Mouse (Mus musculus) intestine, embryonic 16.5 days (tissue): ENCODE measurements around the gene Zfpm1. TPM values are rescaled to one million over a fixed set of nuclear protein-coding genes. Genes with fewer than 3 reads are reported as not detected.

Experiments used
- ATAC-seq: fragments of 200-750 bp; cut with Nextera tagmentation; 2 replicates; pipeline ENCODE4 v1.8.0; 2017; ENCODE audit warnings: moderate TSS enrichment, moderate library complexity
- H3K27ac ChIP-seq: fragments of 300-500 bp; sonication (generic); 2 replicates; pipeline ENCODE4 v1.5.1; 2014; ENCODE audit warnings: mild to moderate bottlenecking, low read length
- H3K27me3 ChIP-seq: fragments of 300-500 bp; sonication (generic); replicated peaks from 2 replicates; pipeline ENCODE4 v1.6.1; 2014; ENCODE audit warnings: low read length, control low read depth, mixed read lengths; ENCODE audit not compliant: control insufficient read depth, insufficient read depth
- H3K36me3 ChIP-seq: fragments of 300-500 bp; sonication (generic); 2 replicates; pipeline ENCODE4 v1.6.1; 2014; ENCODE audit warnings: low read length, control low read depth; ENCODE audit not compliant: control insufficient read depth, insufficient read depth
- H3K4me1 ChIP-seq: fragments of 300-500 bp; sonication (generic); 2 replicates; pipeline ENCODE4 v1.6.1; 2014; ENCODE audit warnings: low read length, control low read depth, mixed read lengths; ENCODE audit not compliant: control insufficient read depth, insufficient read depth
- H3K4me2 ChIP-seq: fragments of 300-500 bp; sonication (generic); 2 replicates; pipeline ENCODE4 v1.6.1; 2014; ENCODE audit warnings: low read depth, low read length, control low read depth
- H3K4me3 ChIP-seq: fragments of 300-500 bp; sonication (generic); 2 replicates; pipeline ENCODE4 v1.5.1; 2014; ENCODE audit warnings: mild to moderate bottlenecking, low read length
- H3K9ac ChIP-seq: fragments of 300-500 bp; sonication (generic); 2 replicates; pipeline ENCODE4 v1.6.1; 2014; ENCODE audit warnings: low read depth, low read length
- H3K9me3 ChIP-seq: fragments of 300-500 bp; sonication (generic); 2 replicates; pipeline ENCODE4 v1.6.1; 2016; ENCODE audit warnings: low read length, control low read depth; ENCODE audit not compliant: control insufficient read depth
- whole genome bisulfite sequencing: fragments of 180-500 bp; shearing (Covaris S2); extraction: QIAGEN DNeasy Blood & Tissue Kit; methylation state at CpG from one replicate; pipeline ENCODE4 v1.1.7; 2014; 5-methylcytosine and 5-hydroxymethylcytosine counted together
- polyA plus RNA-seq: library from polyadenylated mRNA; unstranded; fragments of >200 nt; fragmentation: Nextera tagmentation; extraction: Ambion mirVana; gene quantifications from 2 replicates; pipeline ENCODE4 v1.2.1, GENCODE M21; 2015

Gene Zfpm1
- polyA plus RNA-seq, 1 experiment from 2014 or later: 2.6 TPM

DNA sequence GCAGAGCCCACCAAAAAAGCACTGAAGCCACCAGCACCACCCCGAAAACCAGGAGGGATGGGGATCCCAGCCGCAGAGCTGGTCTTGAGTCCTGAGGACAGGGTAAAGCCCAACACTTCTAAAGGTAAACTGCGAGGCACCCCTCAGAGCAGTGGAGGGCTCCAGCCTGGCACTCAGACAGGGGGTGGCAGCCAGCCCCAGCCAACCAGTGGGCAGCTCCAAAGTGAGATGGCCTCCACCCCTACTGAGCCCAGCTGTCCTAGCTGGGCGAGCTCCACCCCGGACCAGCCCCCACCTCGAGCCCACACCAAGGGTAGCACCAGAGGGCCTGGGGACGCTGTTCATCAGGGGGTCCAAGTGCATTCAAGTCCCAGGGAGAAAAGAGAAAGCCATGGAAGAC is 11.4 kb upstream of the Zfpm1 start:
- H3K27ac ChIP-seq: no peak overlapping the region
- H3K4me3 ChIP-seq: no peak overlapping the region
- H3K27me3 ChIP-seq: 0 out of 2 replicates have a peak, but pooled peaks cover 3% of the 10 kb centered on the region
- H3K4me1 ChIP-seq: peaks cover 16% of the 10 kb centered on the region
- no peak for ATAC-seq
- H3K9ac ChIP-seq: no peak overlapping the region
- WGBS: 76% methylated on average over 7 of the region's 7 CpGs
- no peaks in the 10 kb centered on the region for H3K9me3 ChIP-seq
- H3K36me3 ChIP-seq: no peaks in the 10 kb centered on the region
- no peak overlapping the region for H3K4me2 ChIP-seq

DNA sequence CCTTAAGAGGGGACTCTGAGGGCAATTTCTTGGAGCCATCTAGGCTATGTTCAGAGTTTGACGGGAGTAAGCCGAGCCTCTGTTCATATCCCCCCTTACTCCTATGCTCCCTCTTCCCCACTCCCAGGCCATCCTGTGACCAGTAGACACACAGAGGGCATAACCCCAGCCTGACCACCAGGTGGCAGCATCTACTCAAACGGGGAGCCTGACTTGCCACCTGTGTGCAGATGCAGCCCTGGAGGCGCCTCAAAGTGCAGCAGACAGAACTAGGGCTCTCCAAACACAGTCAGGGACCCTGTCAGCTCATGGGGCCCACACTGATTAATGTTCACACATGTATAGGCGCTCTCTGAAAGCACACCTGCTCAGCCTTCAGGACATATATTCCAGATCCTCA is 8.8 kb upstream of the Zfpm1 start:
- no peak overlapping the region for H3K27ac ChIP-seq
- no peak overlapping the region for H3K4me2 ChIP-seq
- ATAC-seq: peak; percentile 74
- no peak overlapping the region for H3K4me3 ChIP-seq
- peak overlapping the region; percentile 24; the same call in 1 of the 2 replicates for H3K9ac ChIP-seq
- WGBS: 8% methylated on average over 5 of the region's 5 CpGs
- H3K27me3 ChIP-seq: 0 out of 2 replicates have a peak, but pooled peaks cover 3% of the 10 kb centered on the region
- H3K4me1 ChIP-seq: peaks cover 16% of the 10 kb centered on the region
- no peaks in the 10 kb centered on the region for H3K9me3 ChIP-seq
- H3K36me3 ChIP-seq: no peaks in the 10 kb centered on the region

DNA sequence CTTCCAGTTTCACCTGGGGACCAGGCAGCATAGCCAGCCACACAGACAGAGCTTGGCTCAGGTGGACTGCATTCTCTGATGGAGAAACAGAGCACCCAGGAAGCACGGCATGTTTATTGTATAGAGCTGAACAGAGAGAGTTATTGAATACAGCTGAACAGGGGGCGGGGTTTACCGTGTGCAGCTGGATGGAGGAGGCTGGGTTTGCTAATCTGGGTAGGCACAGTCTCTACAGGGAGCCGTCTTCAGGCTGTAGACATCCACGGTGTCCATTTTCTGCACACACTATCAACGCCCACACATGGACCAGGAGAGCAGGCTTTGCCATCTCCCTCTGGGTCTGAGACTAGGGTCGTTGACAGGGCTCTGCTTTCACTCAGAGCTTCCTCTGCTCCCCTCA is 8.1 kb upstream of the Zfpm1 start:
- ATAC-seq: peak; percentile 20; the same call in 1 of the 2 replicates
- peak overlapping the region; percentile 24; the same call in 1 of the 2 replicates for H3K9ac ChIP-seq
- H3K9me3 ChIP-seq: no peaks in the 10 kb centered on the region
- H3K4me1 ChIP-seq: peaks cover 15% of the 10 kb centered on the region
- no peaks in the 10 kb centered on the region for H3K36me3 ChIP-seq
- no peak overlapping the region for H3K4me2 ChIP-seq
- H3K4me3 ChIP-seq: no peak overlapping the region
- no peaks in the 10 kb centered on the region for H3K27me3 ChIP-seq
- WGBS: 22% methylated on average over 7 of the region's 7 CpGs
- H3K27ac ChIP-seq: no peak overlapping the region; the same call in 1 of the 2 replicates

DNA sequence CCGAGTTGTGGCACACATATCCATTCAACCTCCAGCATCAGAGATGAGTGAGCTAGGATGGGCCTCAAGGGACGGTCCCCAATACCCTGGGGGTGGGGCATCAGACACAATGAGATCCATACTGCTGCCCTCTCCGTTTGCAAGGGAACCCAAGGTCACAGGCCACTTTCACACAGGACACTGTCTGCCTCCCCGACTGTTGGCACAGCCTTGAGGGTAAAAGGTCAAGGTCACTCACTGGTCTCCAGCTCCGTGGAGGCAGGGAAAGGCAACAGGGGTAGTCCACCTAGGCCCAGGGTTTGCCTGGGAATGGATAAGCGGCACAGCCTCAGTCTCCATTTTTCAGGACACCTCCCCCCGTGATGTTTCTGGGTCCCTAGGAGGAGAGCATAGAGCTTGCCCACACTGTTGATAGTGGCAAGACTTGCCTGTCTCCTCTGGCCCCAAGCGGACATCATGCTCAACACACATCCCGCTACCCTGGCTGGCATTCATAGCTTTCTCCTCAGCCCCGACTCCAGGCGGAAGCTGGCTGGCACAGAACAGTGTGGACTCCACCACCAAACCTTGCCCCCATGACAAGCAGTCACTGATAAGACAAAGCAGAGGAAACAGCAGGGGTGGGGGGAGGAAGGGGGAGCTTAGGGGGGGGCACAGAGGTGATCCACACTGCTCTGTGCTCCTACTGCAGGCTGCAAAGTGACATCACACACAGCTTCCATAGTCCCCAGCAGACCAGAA is 7.1 kb upstream of the Zfpm1 start:
- H3K9me3 ChIP-seq: no peaks in the 10 kb centered on the region
- ATAC-seq: no peak
- peaks cover 11% of the 10 kb centered on the region for H3K4me1 ChIP-seq
- no peak overlapping the region for H3K9ac ChIP-seq
- no peak overlapping the region for H3K27ac ChIP-seq
- no peak overlapping the region for H3K4me2 ChIP-seq
- 74% methylated on average over 11 of the region's 11 CpGs for WGBS
- H3K4me3 ChIP-seq: no peak overlapping the region
- H3K36me3 ChIP-seq: no peaks in the 10 kb centered on the region
- no peaks in the 10 kb centered on the region for H3K27me3 ChIP-seq

DNA sequence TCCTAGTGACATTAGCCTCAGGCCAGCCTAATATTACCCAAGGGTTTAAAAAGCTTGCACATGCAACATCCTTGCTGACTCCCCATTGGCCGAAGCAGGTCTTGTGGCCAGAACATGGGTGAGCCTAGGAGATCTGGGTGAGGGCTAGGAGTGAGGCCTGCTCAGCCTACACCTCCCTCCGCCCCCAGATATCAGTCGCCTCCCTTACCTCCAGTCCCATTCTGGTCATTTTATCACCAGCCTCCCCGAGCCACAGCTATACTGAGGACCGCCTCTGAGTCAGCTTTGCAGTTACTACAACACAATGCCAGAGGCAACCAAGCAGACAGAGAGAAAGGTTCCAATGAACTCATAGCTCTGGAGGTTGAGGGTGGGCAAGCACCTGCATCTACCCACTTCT is 5.6 kb upstream of the Zfpm1 start:
- Histone ChIP-seq H3K36me3 (no peaks in the 10 kb centered on the region), H3K9ac (no peak overlapping the region), H3K4me1 (peaks cover 19% of the 10 kb centered on the region), H3K9me3 (no peaks in the 10 kb centered on the region), H3K4me3 (no peak overlapping the region), H3K27me3 (no peaks in the 10 kb centered on the region), H3K4me2 (no peak overlapping the region), H3K27ac (no peak overlapping the region)
- no peak for ATAC-seq
- 94% methylated on average over 5 of the region's 5 CpGs for WGBS

DNA sequence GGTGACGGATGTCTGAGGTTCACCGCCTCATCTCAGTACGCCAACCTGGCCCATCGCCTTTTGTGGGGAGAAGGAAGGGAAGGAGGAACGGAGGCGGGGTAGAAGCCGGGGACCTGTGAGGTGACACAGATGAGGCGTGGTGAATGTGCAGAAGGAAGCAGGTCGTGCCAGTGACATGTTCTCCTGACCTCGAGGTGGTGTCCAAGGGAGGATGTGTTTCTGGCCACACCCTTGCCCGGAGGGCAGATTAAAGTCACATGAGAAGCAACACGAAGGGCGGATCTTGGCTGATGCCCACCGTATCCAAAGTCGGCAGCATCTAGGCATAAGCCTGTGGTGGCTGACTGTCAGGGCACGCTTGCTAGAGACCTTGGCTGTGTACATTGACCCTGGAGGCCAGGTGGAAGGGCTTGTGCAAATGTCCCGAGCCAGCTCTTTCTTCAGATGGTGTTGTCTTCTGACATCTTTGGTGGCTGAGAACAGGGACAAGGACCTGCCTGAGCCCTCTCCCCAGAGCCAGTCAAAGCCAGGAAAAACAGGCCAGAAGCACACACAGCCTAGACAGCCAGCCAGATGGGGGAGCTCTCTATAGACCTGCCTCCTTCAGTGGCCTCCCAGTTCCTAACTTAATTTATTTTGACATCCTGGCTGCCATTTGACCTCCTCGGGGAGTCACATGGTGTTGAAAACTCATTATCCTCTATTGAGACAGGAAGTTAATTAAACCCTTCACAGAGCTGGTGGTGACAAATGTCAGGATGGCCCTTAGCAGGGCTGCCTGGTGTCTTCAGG is 4.5 kb upstream of the Zfpm1 start:
- Histone ChIP-seq H3K27me3 (no peaks in the 10 kb centered on the region), H3K4me1 (peaks cover 19% of the 10 kb centered on the region), H3K4me3 (no peak overlapping the region), H3K27ac (no peak overlapping the region), H3K9ac (no peak overlapping the region), H3K36me3 (no peaks in the 10 kb centered on the region), H3K4me2 (no peak overlapping the region), H3K9me3 (no peaks in the 10 kb centered on the region)
- no peak for ATAC-seq
- WGBS: 69% methylated on average over 18 of the region's 18 CpGs

DNA sequence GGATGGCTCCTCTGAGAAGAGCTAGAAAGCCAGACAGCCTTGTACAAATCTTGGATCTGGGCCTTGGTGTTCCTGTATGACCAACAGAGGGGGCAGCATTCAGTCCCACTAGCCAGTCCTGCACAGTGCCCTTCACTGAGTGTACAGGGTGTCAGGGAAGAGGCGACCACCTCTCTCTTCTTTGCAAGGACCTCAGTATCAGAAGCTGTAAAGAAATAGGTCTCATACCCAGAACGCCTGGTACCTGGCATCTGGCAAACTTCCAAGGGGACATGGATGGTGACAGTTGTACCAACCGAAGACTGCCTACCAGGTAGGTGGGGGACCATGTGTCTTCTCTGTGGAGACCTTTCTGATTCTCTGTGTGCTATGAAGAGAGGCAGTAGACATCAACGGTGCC is 1.8 kb upstream of the Zfpm1 start:
- no peak for ATAC-seq
- H3K27me3 ChIP-seq: no peaks in the 10 kb centered on the region
- no peaks in the 10 kb centered on the region for H3K9me3 ChIP-seq
- no peak overlapping the region for H3K4me2 ChIP-seq
- H3K36me3 ChIP-seq: no peaks in the 10 kb centered on the region
- no peak overlapping the region for H3K4me3 ChIP-seq
- peaks cover 29% of the 10 kb centered on the region for H3K4me1 ChIP-seq
- 69% methylated on average over 4 of the region's 4 CpGs for WGBS
- H3K9ac ChIP-seq: peak overlapping the region; percentile 20; the same call in 1 of the 2 replicates
- no peak overlapping the region for H3K27ac ChIP-seq

DNA sequence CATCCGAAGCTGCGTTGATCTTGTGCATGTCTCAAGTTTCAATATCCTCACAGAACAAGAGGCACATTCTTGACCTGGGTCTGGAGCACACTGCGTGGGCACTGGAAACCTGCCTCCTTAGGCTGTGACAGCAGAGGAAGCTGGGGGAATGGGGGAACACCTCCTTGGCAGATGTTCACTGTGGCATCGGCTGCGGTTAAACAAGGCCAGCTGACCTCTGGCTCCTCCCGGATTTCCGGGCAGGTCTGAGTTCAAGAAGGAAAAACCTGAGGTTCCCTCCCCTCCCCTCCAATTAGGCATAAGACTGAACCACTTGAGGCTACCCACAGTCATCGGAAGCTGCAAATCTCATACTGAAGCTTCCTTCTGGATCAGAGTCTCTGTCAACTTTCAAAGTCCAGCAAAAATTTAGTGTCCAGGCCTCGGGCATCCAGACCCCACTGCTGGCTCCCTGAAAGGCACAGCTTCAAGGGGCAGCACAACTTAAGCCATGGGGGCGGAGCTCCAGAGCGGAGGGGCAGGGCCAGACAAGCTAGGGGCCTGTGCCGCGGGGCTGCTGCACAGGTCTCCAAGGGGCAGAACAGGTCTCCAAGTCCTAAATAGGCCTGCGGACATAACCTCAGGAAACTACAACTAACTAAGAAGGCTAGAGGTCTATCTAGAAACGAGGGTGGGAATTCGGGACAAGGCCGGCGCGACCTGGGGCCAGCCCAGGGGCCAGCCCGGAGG is 1.2 kb upstream of the Zfpm1 start:
- peak overlapping the region; percentile 63 for H3K9ac ChIP-seq
- 10% methylated on average over 20 of the region's 20 CpGs for WGBS
- peaks cover 35% of the 10 kb centered on the region for H3K4me1 ChIP-seq

More for the DNA sequence above, 1.2 kb upstream of the Zfpm1 start:
- peak overlapping the region; percentile 86 for H3K27ac ChIP-seq
- H3K4me3 ChIP-seq: peak overlapping the region; percentile 82
- no peaks in the 10 kb centered on the region for H3K9me3 ChIP-seq
- H3K27me3 ChIP-seq: no peaks in the 10 kb centered on the region
- peak overlapping the region; percentile 93 for H3K4me2 ChIP-seq
- H3K36me3 ChIP-seq: no peaks in the 10 kb centered on the region
- peak; percentile 47 for ATAC-seq
